Mouse (Mus musculus): Measurements from ENCODE around the gene Bid. TPM values are rescaled to one million over a fixed set of nuclear protein-coding genes. Genes with fewer than 3 reads are reported as not detected.
A peak's percentile ranks its signal among the peaks of the same experiment; 100 is the strongest.

The Bid gene
- polyA plus RNA-seq (2012; ENCODE audit: insufficient read depth, insufficient read length, missing spikeins), result 28.1 and 28.9 TPM in 2 replicates

DNA sequence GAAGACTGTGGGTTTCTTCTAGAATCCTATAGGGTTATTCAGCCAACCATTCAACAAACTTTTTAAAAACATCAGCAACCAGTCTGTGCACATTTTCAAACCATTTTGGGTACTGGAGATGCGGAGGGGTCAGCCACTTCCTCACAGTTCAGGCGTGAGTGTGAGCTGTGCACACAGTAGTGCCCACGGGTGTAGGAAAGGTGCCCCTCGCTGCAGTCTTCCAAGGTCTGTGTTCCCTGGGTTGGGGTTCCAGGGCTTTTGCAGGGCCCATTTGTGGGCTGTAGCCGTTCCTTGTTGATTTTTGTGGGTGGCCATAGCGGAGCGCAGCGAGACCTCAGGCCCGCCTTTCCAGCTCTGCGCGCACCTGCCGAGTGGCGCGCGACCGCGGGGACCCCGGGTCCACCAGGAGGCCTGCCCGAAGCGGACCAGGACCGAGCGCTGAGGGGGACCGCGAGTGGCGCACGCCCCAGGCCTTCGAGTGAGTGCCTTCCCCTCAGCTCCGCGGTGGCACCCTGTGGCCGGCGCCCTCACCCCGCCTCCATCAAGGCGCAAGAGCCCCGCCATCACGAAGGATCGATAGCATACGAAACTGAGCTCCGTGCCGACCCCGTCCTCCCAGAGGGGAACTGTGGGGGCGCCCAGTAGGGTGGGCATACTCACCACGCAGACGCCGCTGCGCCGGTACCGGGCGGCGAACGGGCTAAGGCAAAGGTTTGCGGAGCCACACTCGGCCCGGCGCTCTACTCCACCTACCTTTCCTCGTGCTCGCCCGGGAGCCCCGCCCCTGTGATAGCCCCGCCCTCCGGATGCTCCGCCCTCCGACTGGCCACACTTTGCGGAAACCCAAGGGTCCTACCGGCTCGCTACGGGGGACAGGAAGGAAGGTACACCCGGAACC is at the start of gene Bid:
Gene Bid (minus strand): TSS at position 780 of the 898 bp plus-strand sequence.
- peaks cover 53% of the 10 kb centered on the region for H3K4me1 ChIP-seq (ENCODE audit: control insufficient read depth, insufficient read depth, low read length)
- TF ChIP-seq CTCF (IDR thresholded peaks at IDR 0.05; ENCODE audit: low read depth, low read length) (no peak), POLR2A (IDR thresholded peaks at IDR 0.05; ENCODE audit: borderline replicate concordance, low read depth, low read length) (no peak)
- peak within 1 kb of the TSS; percentile 89 for H3K4me3 ChIP-seq (ENCODE audit: insufficient read depth, low read length)
- H3K27ac ChIP-seq (ENCODE audit: insufficient read depth, low read depth, low read length), result peak within 1 kb of the TSS; percentile 90

DNA sequence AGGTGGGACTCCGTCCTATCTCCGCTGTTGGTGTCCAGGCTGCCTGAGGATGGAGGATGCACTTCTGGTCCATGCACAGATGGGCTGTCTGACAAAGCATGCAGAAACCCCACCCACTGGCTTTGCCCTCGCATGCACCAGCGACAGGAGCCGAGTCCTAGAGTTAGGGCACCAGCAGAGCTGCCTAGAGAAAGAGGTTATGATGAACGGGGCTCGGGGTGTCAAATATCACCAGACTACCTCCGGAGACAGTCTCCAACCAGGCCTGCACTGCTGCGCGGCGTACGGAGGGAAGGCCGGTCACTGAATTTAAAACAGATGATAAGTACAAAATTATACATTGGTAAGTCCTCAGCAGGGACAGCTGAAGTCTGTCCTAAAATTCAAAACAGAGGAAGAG is 49.2 kb upstream of the Bid start:
- Histone ChIP-seq H3K4me3 (ENCODE audit: insufficient read depth, low read length) (no peak overlapping the region), H3K27ac (ENCODE audit: insufficient read depth, low read depth, low read length) (no peak overlapping the region), H3K4me1 (ENCODE audit: control insufficient read depth, insufficient read depth, low read length) (no peaks in the 10 kb centered on the region)
- TF ChIP-seq CTCF (IDR thresholded peaks at IDR 0.05; ENCODE audit: low read depth, low read length) (no peak), POLR2A (IDR thresholded peaks at IDR 0.05; ENCODE audit: borderline replicate concordance, low read depth, low read length) (no peak)

DNA sequence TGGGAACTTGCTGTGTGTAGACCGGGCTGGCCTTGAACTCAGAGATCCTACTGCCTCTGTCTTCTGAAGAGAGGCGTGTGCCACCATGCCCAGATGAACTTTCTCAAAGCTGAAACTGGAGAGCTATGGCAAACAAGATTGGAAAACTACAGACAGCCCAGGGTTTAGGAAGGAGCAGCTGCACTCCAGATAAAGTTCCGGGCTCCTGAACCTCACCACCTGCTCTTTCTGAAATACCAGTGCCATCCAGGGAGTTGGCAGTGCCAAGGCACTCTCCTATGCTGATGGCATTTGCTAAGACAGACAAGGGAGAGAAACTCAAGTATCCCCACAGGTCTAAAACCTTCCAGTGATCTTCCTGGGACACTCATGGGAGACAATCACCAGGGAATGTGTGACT is 47.5 kb upstream of the Bid start:
- H3K4me3 ChIP-seq (ENCODE audit: insufficient read depth, low read length), result no peak overlapping the region
- H3K4me1 ChIP-seq (ENCODE audit: control insufficient read depth, insufficient read depth, low read length), result peaks cover 4% of the 10 kb centered on the region
- no peak overlapping the region for H3K27ac ChIP-seq (ENCODE audit: insufficient read depth, low read depth, low read length)
- no peak for TF ChIP-seq CTCF (IDR thresholded peaks at IDR 0.05; ENCODE audit: low read depth, low read length)
- no peak for TF ChIP-seq POLR2A (IDR thresholded peaks at IDR 0.05; ENCODE audit: borderline replicate concordance, low read depth, low read length)

DNA sequence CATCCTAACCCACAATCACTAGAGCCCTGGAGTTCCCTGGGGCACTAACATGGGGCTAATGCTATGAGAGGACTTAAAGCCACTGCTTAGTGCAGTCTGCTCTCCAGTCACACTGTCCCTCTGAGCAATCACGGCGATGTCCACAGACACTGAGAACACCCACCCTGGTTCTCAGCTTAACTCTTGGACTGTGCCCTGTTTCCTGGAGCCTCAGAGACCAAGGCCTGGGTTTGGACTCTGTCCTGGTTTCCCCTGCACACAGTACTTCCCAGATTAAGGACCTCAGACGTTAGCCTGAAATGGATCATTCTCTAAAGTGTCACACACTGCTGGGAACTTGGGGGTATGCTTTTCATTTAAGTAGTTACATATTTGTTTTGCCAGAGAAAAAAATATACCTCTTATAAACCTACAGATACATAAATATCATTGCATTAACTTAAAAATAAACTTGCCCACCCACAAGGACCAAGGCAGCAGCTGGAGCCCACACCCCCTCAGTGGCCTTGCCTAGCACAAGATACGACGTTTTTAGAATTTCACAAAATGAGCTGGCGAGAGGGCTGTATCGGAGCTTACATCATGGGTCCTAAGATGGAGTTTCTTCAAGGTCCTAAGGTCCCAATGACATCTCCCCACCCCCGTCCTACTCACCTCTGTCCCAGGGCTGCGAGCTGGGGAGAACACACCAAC is 43.8 kb upstream of the Bid start:
- TF ChIP-seq CTCF (IDR thresholded peaks at IDR 0.05; ENCODE audit: low read depth, low read length) (no peak), POLR2A (IDR thresholded peaks at IDR 0.05; ENCODE audit: borderline replicate concordance, low read depth, low read length) (no peak)
- no peak overlapping the region for H3K4me3 ChIP-seq (ENCODE audit: insufficient read depth, low read length)
- no peak overlapping the region for H3K27ac ChIP-seq (ENCODE audit: insufficient read depth, low read depth, low read length)
- peaks cover 29% of the 10 kb centered on the region for H3K4me1 ChIP-seq (ENCODE audit: control insufficient read depth, insufficient read depth, low read length)

DNA sequence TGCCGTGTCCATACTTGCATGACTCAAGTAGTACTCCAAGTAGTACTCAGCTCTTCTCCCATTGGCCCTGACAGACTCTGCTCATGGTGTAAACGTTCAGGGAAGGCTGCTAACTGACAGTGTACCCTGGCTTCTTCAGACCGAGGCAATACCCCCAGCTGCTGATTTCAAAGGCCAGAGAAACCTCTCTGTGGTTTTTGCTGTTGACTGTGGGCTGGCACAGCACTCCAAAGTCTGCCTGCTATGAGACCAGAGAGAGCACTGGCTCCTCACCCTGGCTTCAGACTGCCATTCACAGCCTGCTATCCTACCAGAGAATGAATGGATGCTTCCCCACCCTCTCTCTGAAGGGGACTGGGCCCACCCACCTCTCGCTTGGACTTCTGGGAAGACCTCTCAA is 40.7 kb upstream of the Bid start:
- H3K27ac ChIP-seq (ENCODE audit: insufficient read depth, low read depth, low read length), result peak overlapping the region; percentile 76
- no peak overlapping the region for H3K4me3 ChIP-seq (ENCODE audit: insufficient read depth, low read length)
- peaks cover 52% of the 10 kb centered on the region for H3K4me1 ChIP-seq (ENCODE audit: control insufficient read depth, insufficient read depth, low read length)
- 0 out of 2 replicates have a peak, but pooled peaks have one; percentile 20 for TF ChIP-seq POLR2A (IDR thresholded peaks at IDR 0.05; ENCODE audit: borderline replicate concordance, low read depth, low read length)
- TF ChIP-seq CTCF (IDR thresholded peaks at IDR 0.05; ENCODE audit: low read depth, low read length), result no peak

DNA sequence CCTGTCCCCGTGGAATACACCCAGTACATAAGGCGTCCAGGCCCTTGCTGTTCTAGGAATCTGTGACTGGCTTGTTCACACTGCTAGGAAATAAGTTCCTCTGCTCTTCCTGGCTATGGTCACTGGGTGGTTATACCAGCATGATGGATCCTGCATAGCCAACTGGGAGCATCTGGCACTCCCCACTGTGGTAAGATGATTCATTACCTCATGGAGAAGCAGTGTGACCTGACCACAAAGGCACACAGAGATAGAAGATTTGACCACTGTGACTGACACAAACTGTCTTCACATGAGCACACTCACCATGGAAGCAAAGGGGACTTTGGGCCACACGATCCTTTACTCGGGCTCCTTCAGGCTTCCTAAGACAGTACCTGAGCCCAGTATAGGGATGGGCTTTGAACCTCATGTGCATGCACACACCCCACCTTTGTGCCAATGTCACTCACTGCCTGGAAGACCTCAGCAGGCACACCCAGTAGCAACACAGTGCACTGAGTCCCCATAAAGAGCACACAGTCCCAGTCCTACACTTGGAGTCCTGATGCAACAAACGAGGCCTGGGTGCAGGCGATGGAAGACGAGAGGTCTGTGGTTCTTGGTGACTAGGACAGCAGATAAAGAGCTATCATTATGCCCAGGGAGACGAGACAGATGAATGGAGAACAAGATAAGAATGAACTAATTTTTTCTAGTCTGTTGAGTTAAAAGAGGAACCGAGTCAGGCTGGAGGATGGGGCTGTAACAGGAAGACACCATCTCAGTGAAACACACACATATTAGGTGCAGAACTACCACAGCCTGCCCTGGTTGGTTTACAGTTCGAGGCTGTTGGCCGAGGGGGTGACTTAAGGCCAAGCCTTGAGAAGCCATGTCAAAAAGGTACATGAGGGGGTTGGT is 39.9 kb upstream of the Bid start:
- H3K4me3 ChIP-seq (ENCODE audit: insufficient read depth, low read length), result no peak overlapping the region

DNA sequence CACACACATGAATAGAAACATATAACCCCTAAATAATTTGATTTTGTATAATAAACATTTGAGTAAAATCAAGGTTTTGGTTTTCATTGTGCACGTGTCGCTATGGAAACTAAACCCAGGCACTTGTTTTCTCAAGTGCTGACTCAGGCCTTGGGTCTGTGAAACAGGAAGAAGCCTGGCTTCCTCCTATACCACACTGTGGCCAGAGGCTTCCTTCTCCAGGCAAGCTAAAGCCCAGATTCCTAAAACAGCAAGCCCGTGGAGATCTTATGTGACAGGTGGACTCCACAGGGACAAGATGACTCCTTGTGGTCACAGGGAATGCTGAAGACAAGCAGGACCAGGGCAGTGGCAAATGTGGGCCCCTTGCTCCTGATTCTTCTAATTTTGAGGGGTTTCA is 38.6 kb upstream of the Bid start:
- no peak overlapping the region for H3K4me3 ChIP-seq (ENCODE audit: insufficient read depth, low read length)
- TF ChIP-seq CTCF (IDR thresholded peaks at IDR 0.05; ENCODE audit: low read depth, low read length), result no peak
- TF ChIP-seq POLR2A (IDR thresholded peaks at IDR 0.05; ENCODE audit: borderline replicate concordance, low read depth, low read length), result no peak
- H3K27ac ChIP-seq (ENCODE audit: insufficient read depth, low read depth, low read length), result peak overlapping the region; percentile 90
- H3K4me1 ChIP-seq (ENCODE audit: control insufficient read depth, insufficient read depth, low read length), result peaks cover 53% of the 10 kb centered on the region

More for the DNA sequence above, 39.9 kb upstream of the Bid start:
- peak overlapping the region; percentile 76 for H3K27ac ChIP-seq (ENCODE audit: insufficient read depth, low read depth, low read length)
- peaks cover 52% of the 10 kb centered on the region for H3K4me1 ChIP-seq (ENCODE audit: control insufficient read depth, insufficient read depth, low read length)
- no peak for TF ChIP-seq POLR2A (IDR thresholded peaks at IDR 0.05; ENCODE audit: borderline replicate concordance, low read depth, low read length)
- no peak for TF ChIP-seq CTCF (IDR thresholded peaks at IDR 0.05; ENCODE audit: low read depth, low read length)

DNA sequence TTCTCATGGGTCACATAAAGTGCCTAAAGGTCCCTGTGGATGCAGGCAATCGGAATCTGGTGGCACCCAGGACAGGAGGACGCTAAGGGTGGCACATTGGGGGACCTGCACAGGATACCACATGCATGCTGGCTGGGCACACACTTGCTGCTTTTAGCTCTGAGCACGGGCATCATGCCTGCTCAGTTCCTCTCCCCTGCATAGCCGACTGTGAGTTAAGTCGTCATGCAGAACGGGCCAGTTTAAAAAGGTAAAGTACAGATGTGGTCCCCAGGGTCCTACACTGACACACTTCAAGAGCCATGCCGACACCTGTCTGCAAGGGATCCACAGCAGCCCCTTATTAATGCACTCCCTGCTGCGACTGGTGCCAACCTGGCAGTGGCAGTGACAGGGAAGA is 37.6 kb upstream of the Bid start:
- TF ChIP-seq POLR2A (IDR thresholded peaks at IDR 0.05; ENCODE audit: borderline replicate concordance, low read depth, low read length) (no peak), CTCF (IDR thresholded peaks at IDR 0.05; ENCODE audit: low read depth, low read length) (no peak)
- H3K27ac ChIP-seq (ENCODE audit: insufficient read depth, low read depth, low read length), result peak overlapping the region; percentile 90
- no peak overlapping the region for H3K4me3 ChIP-seq (ENCODE audit: insufficient read depth, low read length)

DNA sequence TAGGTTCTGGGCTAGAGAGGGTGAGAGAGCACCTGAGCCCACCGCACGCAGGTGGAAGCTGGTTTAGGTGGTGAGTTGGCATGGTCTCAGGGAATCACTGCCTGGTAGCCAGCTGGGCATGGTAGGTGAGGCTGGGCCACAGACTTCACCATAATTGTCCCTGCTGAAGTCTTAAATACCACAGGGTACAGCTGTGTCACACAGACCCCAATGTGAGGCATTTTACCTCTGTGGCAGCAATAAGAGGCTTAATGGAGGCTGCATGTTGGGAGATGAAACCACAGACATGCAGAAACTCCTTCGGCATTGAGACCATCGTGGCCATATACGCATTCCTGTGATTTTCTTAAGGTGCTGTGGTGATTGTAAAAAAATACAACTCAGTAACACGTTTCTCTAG is 35.8 kb upstream of the Bid start:
- Histone ChIP-seq H3K4me1 (ENCODE audit: control insufficient read depth, insufficient read depth, low read length) (peaks cover 44% of the 10 kb centered on the region), H3K4me3 (ENCODE audit: insufficient read depth, low read length) (no peak overlapping the region), H3K27ac (ENCODE audit: insufficient read depth, low read depth, low read length) (no peak overlapping the region)
- no peak for TF ChIP-seq POLR2A (IDR thresholded peaks at IDR 0.05; ENCODE audit: borderline replicate concordance, low read depth, low read length)
- no peak for TF ChIP-seq CTCF (IDR thresholded peaks at IDR 0.05; ENCODE audit: low read depth, low read length)

More for the DNA sequence above, 37.6 kb upstream of the Bid start:
- peaks cover 51% of the 10 kb centered on the region for H3K4me1 ChIP-seq (ENCODE audit: control insufficient read depth, insufficient read depth, low read length)

All from bone marrow macrophage, adult 2 months (primary cell).